Mouse (Mus musculus) thymus, adult 2 months (tissue): ENCODE measurements at regions not wholly inside any gene's neighbourhood (a gene's known extent, or its start where the extent isn't known, plus 50 kb on each side); places are given as distances from the start of the nearest gene placed in this dataset.

Experiments
- DNase-seq: peaks from one replicate; pipeline ENCODE4 v3.0.0; 2021
- H3K27ac ChIP-seq: fragments of 200-500 bp; 2 replicates; pipeline ENCODE4 v1.5.1; 2012; ENCODE audit warnings: low read length, control low read depth; ENCODE audit not compliant: control insufficient read depth, insufficient read depth
- H3K27me3 ChIP-seq: fragments of 200-500 bp; 2 replicates; pipeline ENCODE4 v1.6.1; 2012; ENCODE audit warnings: mild to moderate bottlenecking, low read length, moderate library complexity, mixed read lengths; ENCODE audit not compliant: control insufficient read depth, insufficient read depth
- H3K36me3 ChIP-seq: fragments of 200-500 bp; 2 replicates; pipeline ENCODE4 v1.6.1; 2012; ENCODE audit warnings: mild to moderate bottlenecking, low read length, moderate library complexity; ENCODE audit not compliant: control insufficient read depth, insufficient read depth
- H3K4me1 ChIP-seq: fragments of 200-500 bp; replicated peaks from 2 replicates; pipeline ENCODE4 v1.6.1; 2012; ENCODE audit warnings: low read length; ENCODE audit not compliant: control insufficient read depth, insufficient read depth
- H3K4me3 ChIP-seq: fragments of 200-500 bp; 2 replicates; pipeline ENCODE4 v1.5.1; 2012; ENCODE audit warnings: mild to moderate bottlenecking, low read length, control low read depth, moderate library complexity; ENCODE audit not compliant: control insufficient read depth, insufficient read depth
- CTCF ChIP-seq: fragments of 200-500 bp; IDR thresholded peaks from 2 replicates; pipeline ENCODE4 v1.5.1; 2012; ENCODE audit warnings: mild to moderate bottlenecking, control low read depth, low read length, moderate library complexity, borderline replicate concordance; ENCODE audit not compliant: control insufficient read depth, poor library complexity, insufficient read depth; ENCODE audit errors: extremely low read depth
- POLR2A ChIP-seq: fragments of 200-500 bp; IDR thresholded peaks from 2 replicates; pipeline ENCODE4 v1.6.1; 2012; ENCODE audit warnings: mild to moderate bottlenecking, low read length, control low read depth, moderate library complexity; ENCODE audit not compliant: control insufficient read depth, poor library complexity, insufficient read depth; ENCODE audit errors: extremely low read depth
- WGBS: fragments of 180-500 bp; shearing (Covaris S2); methylation state at CpG from one replicate; pipeline ENCODE4 v1.1.7; 2018; 5-methylcytosine and 5-hydroxymethylcytosine counted together

- DNase-seq, result no peak
- Histone ChIP-seq H3K4me1 (no peaks in the 10 kb centered on the region), H3K27ac (no peak overlapping the region), H3K36me3 (no peaks in the 10 kb centered on the region), H3K27me3 (no peaks in the 10 kb centered on the region), H3K4me3 (no peak overlapping the region)
- WGBS, result 100% methylated on average over 1 of the region's 1 CpGs
- TF ChIP-seq POLR2A (no peak), CTCF (no peak)
These were observed 270.9 kb upstream of the Nrp1 start for GRCm38 (mm10) chr8:128087500-128087899.

GRCm38 (mm10) chr8:128092826-128093225 is 265.6 kb upstream of the Nrp1 start:
- DNase-seq, result no peak
- TF ChIP-seq POLR2A, result no peak
- H3K27me3 ChIP-seq, result no peaks in the 10 kb centered on the region

GRCm38 (mm10) chr8:128095451-128095850 is 263.0 kb upstream of the Nrp1 start:
- no peaks in the 10 kb centered on the region for H3K4me1 ChIP-seq
- no peaks in the 10 kb centered on the region for H3K27me3 ChIP-seq
- H3K27ac ChIP-seq, result no peak overlapping the region
- 100% methylated on average over 1 of the region's 1 CpGs for WGBS
- TF ChIP-seq POLR2A, result no peak
- TF ChIP-seq CTCF, result no peak
- no peaks in the 10 kb centered on the region for H3K36me3 ChIP-seq
- DNase-seq, result no peak
- no peak overlapping the region for H3K4me3 ChIP-seq

More at GRCm38 (mm10) chr8:128092826-128093225, 265.6 kb upstream of the Nrp1 start:
- no peaks in the 10 kb centered on the region for H3K36me3 ChIP-seq
- no peaks in the 10 kb centered on the region for H3K4me1 ChIP-seq
- H3K4me3 ChIP-seq, result no peak overlapping the region
- WGBS, result 93% methylated on average over 7 of the region's 7 CpGs
- H3K27ac ChIP-seq, result no peak overlapping the region

GRCm38 (mm10) chr8:128097601-128098000 is 260.8 kb upstream of the Nrp1 start:
- no peaks in the 10 kb centered on the region for H3K4me1 ChIP-seq

GRCm38 (mm10) chr8:128103380-128103779 is 255.0 kb upstream of the Nrp1 start:
- H3K4me1 ChIP-seq, result no peaks in the 10 kb centered on the region
- no peak overlapping the region for H3K27ac ChIP-seq
- DNase-seq, result no peak
- no peak overlapping the region for H3K4me3 ChIP-seq
- TF ChIP-seq CTCF, result no peak
- no peak for TF ChIP-seq POLR2A
- 52% methylated on average over 1 of the region's 1 CpGs for WGBS
- H3K27me3 ChIP-seq, result no peaks in the 10 kb centered on the region
- H3K36me3 ChIP-seq, result no peaks in the 10 kb centered on the region

More at GRCm38 (mm10) chr8:128097601-128098000, 260.8 kb upstream of the Nrp1 start:
- Histone ChIP-seq H3K27ac (no peak overlapping the region), H3K4me3 (no peak overlapping the region), H3K27me3 (no peaks in the 10 kb centered on the region), H3K36me3 (no peaks in the 10 kb centered on the region)
- TF ChIP-seq POLR2A (no peak), CTCF (no peak)
- DNase-seq, result no peak
- WGBS, result 97% methylated on average over 3 of the region's 3 CpGs

- DNase-seq, result no peak
- Histone ChIP-seq H3K27ac (no peak overlapping the region), H3K4me1 (no peaks in the 10 kb centered on the region), H3K4me3 (no peak overlapping the region), H3K36me3 (no peaks in the 10 kb centered on the region), H3K27me3 (no peaks in the 10 kb centered on the region)
- WGBS, result 91% methylated on average over 2 of the region's 2 CpGs
- TF ChIP-seq CTCF, result no peak
- TF ChIP-seq POLR2A, result no peak
These were observed 251.8 kb upstream of the Nrp1 start for GRCm38 (mm10) chr8:128106569-128106968.

- Histone ChIP-seq H3K27me3 (no peaks in the 10 kb centered on the region), H3K36me3 (no peaks in the 10 kb centered on the region), H3K27ac (no peak overlapping the region), H3K4me3 (no peak overlapping the region), H3K4me1 (no peaks in the 10 kb centered on the region)
- TF ChIP-seq POLR2A (no peak), CTCF (no peak)
- WGBS, result 94% methylated on average over 7 of the region's 7 CpGs
- DNase-seq, result no peak
These were observed 251.4 kb upstream of the Nrp1 start for GRCm38 (mm10) chr8:128107041-128107440.
